Mouse (Mus musculus): Measurements from ENCODE around the gene Gm10197.

Gene Gm10197

DNA sequence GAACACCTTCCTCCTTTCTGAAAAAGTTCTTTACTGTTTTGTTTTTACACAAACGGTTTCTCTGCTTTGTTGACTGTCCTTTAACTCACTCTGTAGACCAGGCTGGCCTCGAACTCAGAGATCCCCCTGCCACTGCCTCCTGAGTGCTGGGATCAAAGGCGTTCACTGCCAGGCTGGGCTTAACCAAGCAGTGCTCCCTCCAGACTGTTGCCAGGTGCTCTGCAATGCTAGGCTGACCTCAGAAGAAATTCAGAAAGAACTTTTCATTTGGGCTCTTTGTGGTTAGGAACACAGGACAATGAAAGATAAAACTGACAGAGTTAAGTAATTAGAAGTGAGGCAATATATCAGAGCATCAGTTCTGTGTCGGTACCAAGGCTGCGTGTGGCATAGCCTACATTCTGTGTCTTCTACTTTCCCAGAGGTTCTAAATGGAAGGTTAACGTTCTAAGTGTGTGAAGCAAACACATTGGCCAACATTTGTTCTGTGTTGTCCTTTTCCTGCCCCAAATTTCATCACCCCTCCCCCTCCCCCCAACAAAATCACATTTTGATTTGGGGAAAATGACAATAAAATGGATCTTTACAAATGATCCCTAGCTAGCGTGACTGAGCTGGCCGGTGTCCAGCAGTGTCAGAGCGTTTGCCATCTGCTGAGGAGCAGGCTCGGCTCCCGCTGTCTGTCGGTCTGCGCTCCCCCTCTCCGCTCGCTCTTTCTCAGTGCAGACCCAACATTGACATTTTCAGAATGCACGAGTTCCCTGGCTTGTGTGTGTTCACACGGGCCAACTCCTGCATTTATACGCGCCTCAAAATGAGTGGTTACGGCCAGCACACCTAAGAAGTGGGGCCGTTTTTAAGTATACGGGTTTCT, 12.2 kb downstream of the Gm10197 start:
- no peak for DNase-seq (ENCODE audit: low spot score)

DNA sequence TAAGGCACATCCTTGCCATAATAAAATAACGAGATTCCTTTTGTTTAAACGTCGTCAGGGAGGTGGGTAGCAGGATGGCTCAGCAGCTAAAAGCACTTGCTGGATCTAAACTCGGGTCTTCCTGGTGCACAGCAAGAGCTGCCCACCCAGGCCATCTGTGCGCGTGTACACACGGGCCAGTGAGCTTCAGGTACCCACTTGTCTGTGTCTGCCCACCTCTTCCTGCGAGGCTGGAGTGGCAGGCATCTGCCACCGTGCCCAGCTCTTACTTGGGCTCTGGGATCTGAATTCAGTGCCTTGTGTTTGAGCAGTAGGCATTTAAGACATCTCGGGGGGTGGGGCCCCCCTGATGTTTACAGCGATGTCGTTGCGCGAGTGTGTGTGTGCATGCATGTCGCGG, 16.5 kb downstream of the Gm10197 start:
- no peak for DNase-seq (ENCODE audit: low spot score)

DNA sequence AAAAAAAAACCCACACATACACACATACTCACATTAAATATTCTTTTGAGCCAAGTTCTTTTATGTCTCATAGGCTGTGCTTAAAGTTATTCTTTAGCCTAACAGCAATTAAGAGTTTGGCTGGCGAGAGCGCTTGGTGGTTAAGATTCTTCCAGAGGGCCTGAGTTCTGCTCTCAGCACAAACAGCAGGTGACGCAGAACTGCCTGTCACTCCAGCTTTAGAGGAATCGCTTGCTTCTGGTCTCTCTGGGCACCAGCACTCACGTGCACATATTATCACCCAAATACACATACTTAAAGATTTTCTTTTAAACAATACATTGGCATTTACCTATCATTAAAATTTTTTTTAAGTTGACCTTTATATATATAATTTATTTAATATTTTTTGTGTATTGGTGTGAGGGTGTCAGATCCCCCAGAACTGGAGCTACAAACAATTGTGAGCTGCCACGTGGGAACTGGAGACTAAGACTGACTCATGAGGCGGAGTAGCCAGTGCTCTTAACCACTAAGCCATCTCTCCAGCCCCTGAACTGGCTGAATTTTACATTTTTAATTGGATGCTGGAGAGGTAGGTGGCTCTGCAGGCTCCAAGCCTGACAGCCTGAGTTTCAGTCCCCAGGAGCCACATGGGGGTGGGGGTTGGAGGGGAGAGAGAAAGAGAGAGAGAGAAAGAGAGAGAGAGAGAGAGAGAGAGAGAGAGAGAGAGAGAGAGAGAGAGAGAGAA, 17.1 kb downstream of the Gm10197 start:
- DNase-seq (ENCODE audit: low spot score) = no peak

DNA sequence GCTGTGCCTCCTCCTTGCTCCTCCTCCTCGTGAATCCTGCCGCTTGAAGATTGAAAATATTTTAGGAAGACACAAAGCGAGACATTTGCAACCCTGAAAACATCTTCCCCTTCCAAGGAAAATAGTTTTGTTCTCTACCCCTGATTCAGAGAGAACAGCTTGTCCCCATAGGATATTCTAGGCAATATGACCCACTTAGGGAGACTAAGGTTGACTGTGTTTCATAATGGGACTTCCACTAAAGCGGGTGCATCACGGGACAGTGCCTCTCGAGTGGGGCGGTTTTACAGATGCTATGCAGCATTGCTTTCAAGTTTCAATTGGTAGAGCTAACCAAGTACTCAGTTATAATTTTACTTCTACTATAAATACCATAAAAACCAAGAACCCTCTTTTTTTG, 17.7 kb downstream of the Gm10197 start:
- DNase-seq (ENCODE audit: low spot score) = no peak

DNA sequence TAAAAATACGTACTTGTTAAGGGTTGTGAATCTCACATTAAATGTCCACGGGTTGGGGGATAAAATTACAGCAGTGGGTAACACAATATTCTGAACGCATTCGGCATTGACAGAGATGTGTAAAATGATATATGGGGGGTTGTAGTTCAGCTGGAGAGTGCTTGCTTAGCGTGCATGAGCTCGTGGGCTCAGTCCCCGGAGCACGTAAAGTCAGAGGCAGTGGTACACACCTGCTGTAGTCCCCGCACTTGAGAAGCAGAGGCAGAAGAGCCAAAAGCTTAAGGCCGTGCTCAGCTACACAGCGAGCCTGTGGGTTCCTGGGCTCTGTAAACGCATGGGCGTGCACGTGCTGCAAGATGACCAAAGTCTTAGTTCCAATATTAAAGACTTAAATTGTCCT, 25.8 kb downstream of the Gm10197 start:
- no peak for DNase-seq (ENCODE audit: low spot score)

DNA sequence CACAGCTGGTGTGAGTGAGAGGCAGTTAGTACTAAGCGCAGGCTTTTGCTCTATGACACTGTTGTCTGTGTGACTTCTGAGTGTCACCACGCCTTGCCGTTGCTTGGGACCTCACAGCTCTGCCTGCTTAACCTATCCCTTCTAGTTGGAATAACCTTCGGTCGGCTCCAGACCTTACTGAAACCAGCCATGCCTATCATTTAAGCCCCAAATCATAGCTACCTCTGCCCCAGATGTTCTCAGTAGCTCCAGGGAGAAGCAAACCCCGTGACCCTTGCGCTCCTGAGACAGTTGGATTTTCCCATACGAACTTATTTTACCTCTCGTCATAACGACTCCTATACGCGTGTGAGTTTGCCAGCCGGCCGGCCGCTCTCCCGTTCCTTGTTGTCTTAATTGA, 27.5 kb downstream of the Gm10197 start:
- DNase-seq (ENCODE audit: low spot score) = no peak

DNA sequence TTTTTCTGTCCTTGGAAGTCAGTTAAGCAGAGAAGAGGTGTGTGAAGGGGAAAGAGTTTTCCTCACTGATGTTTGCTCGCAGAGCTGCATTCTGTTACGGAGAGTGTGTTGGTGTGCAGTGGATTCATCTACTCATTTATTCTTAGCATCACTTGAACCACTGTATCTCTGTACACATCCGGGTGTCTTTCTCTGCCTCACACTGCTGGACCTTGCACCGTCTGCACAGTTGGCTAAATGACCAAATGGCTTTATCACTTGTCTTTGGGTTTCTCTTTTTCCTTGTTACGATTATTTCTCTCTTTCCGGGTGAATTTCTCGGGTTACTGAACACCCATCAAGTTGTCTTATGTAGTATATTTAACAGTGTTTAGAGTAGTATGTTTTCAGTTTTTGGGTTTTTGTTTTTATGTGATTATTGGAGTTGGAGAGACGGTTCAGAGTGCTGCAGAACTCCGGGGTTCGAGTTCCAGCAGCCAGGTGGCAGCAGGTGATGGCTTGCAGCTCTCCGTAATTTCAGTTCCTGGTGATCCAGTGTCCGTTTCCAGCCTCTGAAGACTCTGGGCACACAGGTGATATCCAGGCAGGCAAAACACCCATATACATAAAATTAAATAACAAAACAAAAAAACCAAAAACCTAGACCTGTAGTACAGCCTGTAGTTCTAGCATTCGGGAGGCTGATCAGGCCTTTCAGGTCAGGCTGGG, 28.2 kb downstream of the Gm10197 start:
- DNase-seq (ENCODE audit: low spot score) = no peak

DNA sequence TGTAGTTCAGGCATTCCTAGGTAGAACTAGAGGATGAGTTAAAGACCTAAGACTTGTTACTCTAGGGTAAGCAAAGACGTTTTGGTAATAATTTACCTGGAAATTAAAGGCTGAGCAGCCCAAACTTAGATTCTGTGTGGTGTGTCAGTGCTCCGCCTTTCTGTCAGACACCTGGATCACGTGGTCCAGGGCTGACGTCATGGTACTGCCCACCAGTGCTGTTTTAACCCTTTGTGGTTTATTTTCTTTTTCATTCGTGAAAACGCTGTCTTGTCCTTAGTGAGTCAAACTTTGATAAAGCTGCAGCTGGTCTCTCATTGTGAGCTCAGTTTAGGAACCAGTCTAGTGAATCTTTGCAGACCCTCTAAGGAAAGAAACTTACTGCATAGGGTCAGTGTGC, 31.1 kb downstream of the Gm10197 start:
- DNase-seq (ENCODE audit: low spot score) = no peak

DNA sequence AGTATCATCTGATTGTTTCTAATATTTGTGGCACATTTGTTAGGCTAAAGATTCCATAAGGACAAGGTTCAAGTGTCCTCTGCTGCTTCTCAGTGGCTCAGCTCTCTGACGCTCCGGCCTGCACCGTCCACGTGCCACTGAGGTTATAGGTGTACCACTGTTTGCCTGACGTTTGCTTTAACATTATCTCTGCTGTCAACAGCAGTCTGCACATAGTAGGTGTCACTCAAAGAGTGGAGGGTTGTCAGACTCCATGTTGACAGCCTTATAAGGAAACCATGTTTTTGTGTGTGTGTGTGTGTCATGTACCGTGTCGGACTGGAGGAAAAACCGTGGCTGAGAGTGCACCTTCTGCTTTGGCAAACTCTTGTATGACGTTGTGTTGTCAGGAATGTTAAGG, 36.3 kb downstream of the Gm10197 start:
- no peak for DNase-seq (ENCODE audit: low spot score)

DNA sequence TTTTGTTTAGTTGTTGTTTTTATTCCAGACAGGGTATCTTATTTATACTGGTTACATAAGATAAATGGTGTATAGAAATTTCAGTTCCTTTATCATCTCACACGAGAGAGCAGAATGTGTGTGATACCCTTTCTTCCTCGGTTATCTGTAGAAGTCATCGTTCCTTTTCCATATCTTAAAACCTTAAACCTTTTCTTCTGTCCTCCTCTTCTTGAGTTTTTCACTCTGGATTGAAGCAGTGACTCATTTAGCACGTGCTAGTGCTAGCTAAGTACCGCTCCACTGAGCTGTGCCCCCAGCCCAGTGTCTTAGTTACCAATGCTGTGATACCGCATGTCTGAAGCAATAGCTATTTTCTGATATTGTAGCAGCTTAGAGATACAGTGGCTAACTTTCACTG, 37.8 kb downstream of the Gm10197 start:
- no peak for DNase-seq (ENCODE audit: low spot score)

DNA sequence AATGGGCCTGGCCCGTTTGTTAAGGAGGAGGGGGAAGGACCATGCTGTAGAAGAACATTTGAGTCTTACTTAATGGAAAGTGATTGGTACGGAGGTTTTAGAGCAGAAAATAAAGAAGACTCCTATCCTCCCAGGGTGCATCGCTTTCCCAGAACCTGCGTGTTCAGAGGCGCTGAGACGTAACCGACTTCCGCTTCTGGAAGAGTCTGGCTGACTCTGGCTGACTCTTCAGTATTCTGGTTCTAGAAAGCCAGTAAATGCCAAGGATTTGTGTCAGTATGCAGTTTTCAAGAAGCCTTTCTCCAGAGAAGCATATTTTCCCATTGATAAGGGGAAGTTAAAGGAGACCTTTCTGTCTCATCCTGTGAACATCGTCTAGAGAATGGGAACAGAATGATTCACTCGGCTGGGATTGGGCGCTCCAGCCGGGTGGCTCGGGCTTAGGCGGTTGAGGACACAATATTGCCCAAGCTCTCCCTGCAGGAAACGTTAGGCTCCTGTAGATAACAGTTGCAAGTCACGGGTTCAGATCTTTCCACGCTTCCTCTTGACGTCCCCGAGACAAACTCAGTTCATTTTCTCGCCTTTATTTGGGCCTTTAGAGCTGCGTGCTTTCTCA, 39.6 kb downstream of the Gm10197 start:
- DNase-seq (ENCODE audit: low spot score) = no peak

DNA sequence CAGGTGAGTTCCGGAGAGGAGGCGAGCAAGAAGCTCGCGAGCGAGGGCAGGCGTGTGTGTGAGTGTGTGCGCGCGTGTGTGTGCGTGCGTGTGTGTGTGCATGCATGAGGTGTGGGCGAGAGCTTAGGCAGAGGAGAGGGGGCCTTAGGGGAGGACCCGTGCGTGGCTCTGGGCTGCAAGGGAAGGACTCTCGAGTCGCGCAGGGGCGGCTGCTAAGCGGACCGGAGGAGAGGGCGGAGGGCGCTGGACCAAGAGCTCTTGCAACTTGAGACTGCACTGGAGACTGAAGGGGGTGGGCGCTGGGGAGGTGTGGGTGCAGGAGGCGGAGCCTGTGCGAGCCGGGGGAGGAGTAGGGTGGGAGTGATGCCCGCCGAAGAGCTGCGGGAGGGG, 41.6 kb downstream of the Gm10197 start:
- peak; percentile 85 for DNase-seq (ENCODE audit: low spot score)

DNA sequence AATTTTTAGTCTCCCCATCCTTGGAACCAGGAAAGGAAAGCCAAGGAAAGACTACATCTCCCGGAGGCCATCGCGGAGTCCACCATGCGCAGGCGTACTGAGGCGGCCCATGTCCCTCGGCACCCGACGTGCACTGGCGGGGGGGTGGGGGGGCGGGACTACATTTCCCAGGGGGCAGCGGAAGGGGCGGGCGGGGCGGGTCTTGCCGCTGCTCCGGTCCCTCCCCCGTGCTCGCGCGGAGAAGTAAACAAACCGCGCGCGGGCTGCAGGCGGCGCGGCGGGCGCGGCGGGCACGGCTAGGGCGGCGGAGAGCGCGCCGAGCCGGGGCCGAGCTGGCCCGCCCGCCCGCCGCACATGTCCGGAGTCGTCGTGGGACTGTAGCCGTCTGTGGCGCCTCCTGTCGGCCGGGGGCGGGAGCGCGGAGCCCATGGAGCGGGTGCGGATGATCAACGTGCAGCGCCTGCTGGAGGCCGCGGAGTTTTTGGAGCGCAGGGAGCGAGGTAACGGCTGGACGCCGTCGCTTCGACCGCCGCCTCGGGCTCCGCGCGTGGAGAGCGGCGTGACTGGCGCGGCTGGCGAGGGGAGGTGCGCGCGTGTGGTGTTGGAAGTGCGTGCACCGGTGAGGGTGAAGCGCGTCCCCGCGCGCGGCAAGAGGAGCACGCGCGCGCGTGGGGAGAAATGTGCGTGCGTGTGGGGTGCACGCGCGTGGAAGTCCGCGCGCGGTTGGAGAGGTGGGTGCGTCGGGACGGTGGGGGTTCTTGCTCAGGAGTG, 42.2 kb downstream of the Gm10197 start:
- peak; percentile 94 for DNase-seq (ENCODE audit: low spot score)

DNA sequence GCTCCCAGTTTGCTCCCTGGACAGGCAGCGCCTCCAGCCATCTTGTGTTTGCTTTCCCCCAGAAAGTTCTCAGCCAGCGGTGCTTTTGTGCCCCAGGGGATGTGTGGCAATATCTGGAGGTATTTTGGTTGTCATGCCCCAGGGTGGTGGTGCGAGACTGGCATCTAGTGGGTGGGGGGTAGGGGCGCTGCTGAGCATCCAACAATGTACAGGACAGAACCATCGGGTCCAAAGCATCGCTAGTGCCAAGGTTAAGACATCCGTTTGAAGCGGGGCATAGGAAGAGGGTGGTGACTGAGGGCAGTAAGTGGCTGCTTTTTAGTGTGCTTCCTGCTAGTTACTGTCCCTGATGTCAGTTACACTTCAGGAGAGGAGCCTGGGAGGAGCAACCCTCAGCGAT, 43.5 kb downstream of the Gm10197 start:
- no peak for DNase-seq (ENCODE audit: low spot score)

DNA sequence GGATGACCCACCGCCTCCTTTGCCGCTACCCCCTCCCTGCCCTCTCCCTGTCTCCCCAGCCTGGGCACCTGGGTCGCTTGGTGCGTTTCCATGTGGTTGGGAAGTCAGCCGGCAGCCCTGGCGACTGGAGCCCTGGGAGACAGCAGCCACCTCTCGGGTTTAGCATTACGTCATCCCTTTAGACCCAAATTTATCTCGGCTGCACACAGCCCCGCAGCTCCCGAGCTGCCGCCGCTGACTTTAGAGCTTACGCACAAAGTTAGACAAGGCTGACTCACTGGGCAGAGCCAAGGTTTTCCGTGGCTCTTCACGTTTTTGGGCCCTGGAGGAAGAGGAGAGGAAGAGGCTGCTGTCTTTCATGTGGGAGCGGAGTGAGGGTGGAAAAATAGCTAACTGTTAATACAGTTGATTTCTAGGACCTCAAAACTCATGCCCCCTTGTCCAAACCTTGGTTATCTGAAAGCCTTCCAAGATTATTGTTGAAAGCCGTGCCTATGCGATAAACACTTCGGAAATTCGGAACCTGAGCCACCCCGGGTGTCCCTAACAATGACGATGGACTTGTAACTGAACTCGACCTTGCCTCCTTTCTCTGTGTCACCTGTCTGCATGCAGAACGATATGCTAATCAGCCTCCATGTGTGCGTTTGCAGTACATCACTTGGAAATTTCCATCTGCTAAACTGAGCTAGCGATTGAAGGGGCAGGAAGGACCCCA, 45.8 kb downstream of the Gm10197 start:
- peak; percentile 70 for DNase-seq (ENCODE audit: low spot score)

DNA sequence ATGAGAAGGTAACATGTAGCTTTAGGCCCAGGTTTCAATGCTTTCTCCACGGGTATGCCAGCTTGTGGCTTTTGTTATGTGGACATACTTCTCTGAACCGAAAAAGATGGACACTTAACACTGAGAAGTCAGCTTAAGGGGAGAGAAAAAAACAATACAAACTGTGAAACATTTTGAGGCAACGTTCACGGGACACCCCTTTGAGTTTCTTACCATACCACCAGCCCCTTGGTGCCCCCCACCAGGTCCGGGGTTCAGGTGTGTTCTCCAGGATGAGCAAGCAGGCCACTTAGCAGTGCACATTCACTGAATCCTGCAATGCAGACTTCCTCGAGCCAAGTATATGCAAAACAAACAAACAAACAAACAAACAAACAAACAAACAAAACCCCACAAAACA, 46.7 kb downstream of the Gm10197 start:
- DNase-seq (ENCODE audit: low spot score) = no peak

DNA sequence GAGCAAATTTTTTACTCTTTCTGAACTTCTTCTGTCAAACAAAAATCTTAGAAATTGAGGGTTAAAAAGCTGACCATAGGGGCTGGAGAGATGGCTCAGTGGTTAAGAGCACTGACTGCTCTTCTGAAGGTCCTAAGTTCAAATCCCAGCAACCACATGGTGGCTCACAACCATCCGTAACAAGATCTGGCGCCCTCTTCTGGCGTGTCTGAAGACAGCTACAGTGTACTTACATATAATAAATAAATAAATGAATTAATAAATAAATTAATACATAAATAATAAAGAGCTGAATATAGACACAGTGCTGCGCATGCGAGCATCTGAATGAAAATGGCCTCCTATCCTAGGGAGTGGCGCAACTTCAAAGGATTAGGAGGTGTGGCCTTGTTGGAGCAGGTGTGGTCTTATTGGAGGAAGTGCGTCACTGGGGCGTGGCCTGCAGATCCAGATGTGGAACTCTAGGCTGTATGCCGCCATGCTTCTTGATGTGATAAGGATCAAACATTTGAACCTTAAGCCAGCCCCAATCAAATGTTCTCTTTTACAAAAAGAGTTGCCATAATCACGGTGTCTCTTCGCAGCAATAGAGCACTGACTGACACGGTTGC, 49.0 kb downstream of the Gm10197 start:
- no peak for DNase-seq (ENCODE audit: low spot score)
